Mouse (Mus musculus) heart, adult 2 months (tissue): Measurements from ENCODE around the gene Cyb561a3.

Experiments
- CTCF ChIP-seq: fragments of 200-600 bp; IDR thresholded peaks from 2 replicates; pipeline ENCODE4 v1.8.1; 2022; ENCODE audit warnings: antibody characterized with exemption, mild to moderate bottlenecking, moderate library complexity
- EP300 ChIP-seq: fragments of 200-500 bp; IDR thresholded peaks from 2 replicates; pipeline ENCODE4 v1.6.1; 2011; ENCODE audit warnings: low read depth, low read length, control low read depth; ENCODE audit not compliant: insufficient read depth

GRCm38 (mm10) chr19:10561558-10562314 is 15.2 kb upstream of the Cyb561a3 start:
- TF ChIP-seq EP300 (no peak), CTCF (no peak)
